Mouse (Mus musculus) CD8-positive naive resting alpha-beta T cell, adult 2 months (primary cell): ENCODE measurements around the gene Prss30.

ENCODE experiments used
- DNase-seq, 2 experiments: peaks; one replicate each; pipeline ENCODE4 v3.0.0; 2022; ENCODE audit warnings: low read depth in 2 of 2, low spot score in 2 of 2

Prss30 gene

GRCm38 (mm10) chr17:23980297-23980909 lies at the start of gene Prss30:
Gene Prss30 (minus strand): TSS chr17:23980566.
- DNase-seq, result peak; percentile 30 to 31

GRCm38 (mm10) chr17:24029477-24029876 lies 49.1 kb upstream of the Prss30 start:
- DNase-seq, result no peak

- DNase-seq, result no peak
Measured at GRCm38 (mm10) chr17:24021375-24022199, 41.2 kb upstream of the Prss30 start.

- DNase-seq, result no peak
Measured at GRCm38 (mm10) chr17:24020696-24021095, 40.3 kb upstream of the Prss30 start.

DNA sequence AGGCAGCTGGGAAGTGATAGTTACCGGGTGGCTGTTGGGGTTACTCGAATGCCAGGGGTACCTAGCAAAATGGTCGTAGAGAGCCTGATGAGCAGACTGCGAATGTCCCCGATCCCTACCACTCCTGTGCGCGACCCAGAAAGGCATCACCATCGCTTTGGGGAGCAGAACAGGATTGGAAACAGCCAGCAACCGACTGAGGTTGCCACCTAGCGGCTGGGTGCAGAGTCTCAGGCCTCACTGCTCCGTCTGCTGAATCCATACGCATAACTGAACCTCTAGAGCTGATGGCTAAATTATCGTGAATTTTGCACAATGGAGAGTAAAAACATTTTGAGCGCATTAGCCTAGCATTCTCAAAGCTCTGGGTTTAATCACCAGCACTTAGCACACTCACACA lies 35.4 kb upstream of the Prss30 start:
- DNase-seq, result no peak

- DNase-seq, result no peak
Measured at GRCm38 (mm10) chr17:24014433-24014965, 34.1 kb upstream of the Prss30 start.

GRCm38 (mm10) chr17:24012921-24013320 lies 32.6 kb upstream of the Prss30 start:
- no peak for DNase-seq

- no peak for DNase-seq
Measured at GRCm38 (mm10) chr17:24009617-24010016, 29.3 kb upstream of the Prss30 start.

DNA sequence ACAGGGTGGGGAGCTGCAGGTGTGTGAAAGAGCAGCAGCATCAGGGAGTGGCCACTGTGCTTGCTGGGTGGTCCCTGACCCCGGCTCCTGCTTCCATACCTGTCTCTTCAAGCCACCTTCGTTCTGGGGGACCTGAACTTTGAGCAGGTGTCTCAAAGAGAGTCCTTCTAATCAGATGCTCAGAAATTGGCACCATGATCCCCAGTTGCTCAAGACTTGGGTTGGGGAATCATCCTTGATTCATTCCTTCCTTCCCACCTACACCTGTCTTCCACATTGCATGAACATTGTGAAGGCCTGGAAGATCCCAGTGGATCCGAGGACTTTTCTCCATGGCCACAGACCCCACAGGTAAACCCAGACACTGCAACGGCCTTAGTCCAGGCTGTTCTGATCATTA lies 27.7 kb upstream of the Prss30 start:
- DNase-seq, result no peak

GRCm38 (mm10) chr17:24007391-24007790 lies 27.0 kb upstream of the Prss30 start:
- DNase-seq, result no peak

DNA sequence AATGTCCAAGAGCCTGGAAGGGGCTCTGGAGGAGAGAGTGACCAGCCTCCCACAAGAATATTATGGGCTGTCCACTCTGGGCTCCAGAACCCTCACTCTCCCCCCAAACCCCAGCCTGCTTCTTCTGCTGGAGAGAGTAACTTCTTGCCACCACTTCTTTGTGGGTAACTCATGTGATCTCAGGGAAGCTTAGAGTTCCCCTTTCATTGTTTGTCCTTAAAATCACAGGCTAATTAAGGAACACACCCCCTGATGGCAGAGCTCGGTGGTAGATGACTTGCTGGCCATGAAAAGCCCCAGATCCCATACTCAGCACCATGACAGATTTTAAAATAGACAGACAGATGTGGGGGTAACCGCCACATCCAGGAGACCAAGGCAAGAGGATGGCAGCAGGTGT lies 26.6 kb upstream of the Prss30 start:
- no peak for DNase-seq

DNA sequence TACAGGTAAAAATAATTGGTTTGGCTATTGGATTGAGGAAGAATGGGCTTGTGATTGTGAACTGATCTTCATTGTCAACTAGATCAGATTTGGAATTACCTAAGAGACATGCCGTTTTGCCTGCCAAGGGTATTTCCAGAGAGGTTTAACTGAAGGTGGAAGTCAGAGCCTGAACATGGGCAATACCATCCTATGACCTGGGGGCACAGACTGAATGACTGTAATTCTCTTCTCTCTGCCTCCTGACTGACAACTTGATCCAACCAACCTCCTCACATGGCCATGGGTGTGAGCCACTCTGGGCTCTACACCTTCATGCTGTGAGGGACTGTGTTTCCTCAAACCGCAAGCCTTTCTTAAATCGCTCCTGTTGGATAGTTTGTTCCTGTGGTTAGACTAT lies 24.7 kb upstream of the Prss30 start:
- no peak for DNase-seq

DNA sequence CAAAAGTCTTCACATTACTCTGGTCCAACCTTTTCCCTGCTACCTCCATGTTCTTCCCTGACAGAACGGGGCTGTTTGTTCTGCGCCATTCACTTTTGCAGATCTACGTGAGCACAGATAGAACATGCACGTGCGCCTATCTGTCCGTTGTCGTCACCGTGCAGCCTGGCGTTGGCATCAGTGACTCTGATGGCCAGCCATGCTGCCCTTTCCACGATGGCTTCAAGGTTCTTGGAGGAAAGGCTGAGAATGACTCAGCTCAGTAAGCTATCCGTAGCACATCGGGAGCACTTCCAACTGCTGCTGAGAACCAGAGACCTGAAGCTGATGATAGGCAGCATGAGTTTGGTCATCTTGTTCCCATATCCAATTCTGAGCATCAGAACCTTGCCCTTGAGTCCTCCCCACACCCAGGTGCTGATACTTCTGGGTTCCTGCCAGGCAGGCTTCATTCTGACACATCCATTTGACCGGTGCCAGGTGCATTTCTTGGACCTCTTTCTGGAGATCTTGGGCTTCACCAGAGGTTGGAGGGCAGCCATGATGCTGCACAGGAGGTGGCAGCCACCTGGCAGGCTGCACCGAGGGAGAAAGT lies 23.8 kb upstream of the Prss30 start:
- DNase-seq, result no peak

DNA sequence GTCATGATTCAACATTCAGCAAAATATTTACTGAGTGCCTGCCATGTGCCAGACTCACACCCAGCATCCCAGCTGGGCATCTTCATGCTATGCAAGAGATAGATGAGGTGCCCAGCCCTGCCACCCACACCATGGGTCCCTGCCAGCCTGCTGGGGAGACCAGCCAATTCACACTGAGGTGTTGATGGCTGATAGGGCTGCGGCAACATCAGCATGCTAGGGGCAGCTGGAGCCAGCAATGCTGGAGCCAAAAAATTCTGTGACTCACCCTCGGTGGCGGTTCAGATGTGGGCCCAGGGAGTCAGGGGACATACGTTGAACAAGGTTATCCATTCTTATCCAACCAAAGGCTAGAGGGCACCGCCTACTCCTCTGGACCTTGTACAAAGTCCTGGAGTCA lies 20.0 kb upstream of the Prss30 start:
- no peak for DNase-seq

DNA sequence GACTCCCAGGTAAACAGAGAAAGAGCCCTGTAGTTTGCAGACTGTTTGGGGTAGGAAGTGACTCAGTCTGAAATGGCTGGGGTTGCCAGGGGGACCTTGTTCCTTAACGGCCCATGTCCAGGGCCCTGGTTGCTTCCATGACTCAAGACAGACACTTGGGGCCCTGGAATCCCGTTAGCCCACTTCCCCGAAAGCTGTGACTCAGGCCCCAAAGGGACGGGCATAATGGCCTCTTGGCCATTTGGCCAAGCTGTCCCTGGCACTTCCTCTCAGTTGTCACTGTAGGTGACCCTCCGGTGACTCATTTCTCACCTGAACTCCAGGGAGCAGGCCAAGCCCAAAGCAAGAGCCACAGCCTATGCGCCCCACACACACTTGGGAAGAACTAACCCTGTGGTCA lies 18.0 kb upstream of the Prss30 start:
- DNase-seq, result no peak

DNA sequence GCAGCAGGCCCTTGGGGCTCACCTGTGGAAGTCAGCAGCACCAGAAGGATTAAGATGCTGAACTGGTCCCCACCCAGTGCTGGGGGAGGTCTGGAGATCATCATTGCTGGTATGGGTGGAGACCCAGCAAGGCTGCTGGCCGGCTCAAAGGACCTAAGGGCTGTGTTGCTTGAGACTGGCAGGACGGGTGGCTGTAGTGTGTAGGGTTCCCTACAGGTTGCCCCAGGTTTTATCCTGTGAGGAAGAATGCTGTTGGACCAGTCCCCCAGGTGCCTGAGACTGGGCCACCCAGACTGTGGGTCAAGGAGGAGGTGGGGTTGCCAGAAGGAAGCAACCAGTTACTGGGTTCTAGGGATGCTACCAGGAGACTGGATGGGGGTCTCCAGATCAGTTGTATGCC lies 17.5 kb upstream of the Prss30 start, which contains the start of gene Prss22:
Prss22 (minus strand) TSS at position 200 of the 400 bp plus-strand sequence.
- DNase-seq, result no peak

- DNase-seq, result no peak
Measured at GRCm38 (mm10) chr17:23995421-23995820, 15.1 kb upstream of the Prss30 start.

- no peak for DNase-seq
Measured at GRCm38 (mm10) chr17:23994667-23995066, 14.3 kb upstream of the Prss30 start.

GRCm38 (mm10) chr17:23993559-23994428 lies 13.4 kb upstream of the Prss30 start:
- DNase-seq, result peak; percentile 88 to 94

DNA sequence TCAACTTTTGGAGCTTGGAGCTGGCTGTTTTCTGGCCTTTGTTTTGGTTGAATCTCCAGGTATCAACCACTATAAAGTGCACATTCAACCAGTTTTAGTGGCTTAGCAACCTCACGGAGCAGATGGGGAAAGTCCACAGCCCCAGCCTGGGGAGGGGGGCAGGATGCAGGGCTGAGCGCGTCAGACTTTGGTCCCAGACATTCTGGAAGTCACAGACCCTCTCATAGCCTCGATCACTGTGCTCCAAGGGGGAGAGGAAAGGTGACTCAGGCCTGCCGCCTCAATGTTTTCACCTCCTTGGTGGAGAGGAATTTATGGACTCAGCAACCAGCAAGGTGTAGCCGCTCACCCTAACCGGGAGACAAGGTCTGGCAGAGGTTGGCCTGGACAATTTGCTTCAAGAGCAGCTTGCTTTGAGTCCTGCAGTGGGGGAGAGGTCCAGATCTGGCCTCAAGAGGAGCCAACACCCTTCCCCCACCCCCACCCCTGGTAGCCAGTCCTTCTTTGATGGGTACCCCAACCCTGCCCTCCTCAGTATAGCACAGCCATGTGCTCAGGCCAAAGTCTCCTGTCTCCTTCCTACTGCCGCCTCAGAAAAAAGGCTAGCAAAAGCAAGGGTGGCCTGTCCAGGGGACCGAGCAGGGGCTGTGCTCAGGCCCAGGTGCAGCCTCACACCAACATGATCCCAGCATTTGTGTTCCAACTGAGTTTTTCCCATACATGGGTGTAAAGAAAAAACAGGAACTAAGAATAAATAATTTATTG lies 12.6 kb upstream of the Prss30 start:
- DNase-seq, result no peak
